Mouse (Mus musculus) erythroblast, adult 5-6 weeks (primary cell): Measurements from ENCODE around the gene Dhx29. TPM values are rescaled to one million over a fixed set of nuclear protein-coding genes. Genes with fewer than 3 reads are reported as not detected.
"Not testable (repeated sequence)": the region's sequence is repeated elsewhere in the genome, so short reads cannot be mapped to it uniquely, and the experiment has no call there.

Experiments used
- ATAC-seq: replicated peaks from 2 replicates; pipeline ENCODE4 v1.8.0; 2016; ENCODE audit warnings: moderate number of reproducible peaks, mild to moderate bottlenecking, moderate TSS enrichment, inconsistent platforms; ENCODE audit not compliant: poor library complexity, low FRiP score, severe bottlenecking
- total RNA-seq, 2 experiments: library from RNA; stranded (forward) in 1 of 2; stranded (reverse) in 1 of 2; fragments of 150-400 nt in 1 of 2; fragments of 200-764, 138-1000 nt in 1 of 2; gene quantifications; 2 replicates each; pipeline versions ENCODE4 v1.2.3 to v1.2.4; 2015 to 2017; ENCODE audit warnings: low replicate concordance in 2 of 2

Dhx29 gene
- total RNA-seq, 2 experiments from 2014 or later = 3.1 to 7.8 TPM

DNA sequence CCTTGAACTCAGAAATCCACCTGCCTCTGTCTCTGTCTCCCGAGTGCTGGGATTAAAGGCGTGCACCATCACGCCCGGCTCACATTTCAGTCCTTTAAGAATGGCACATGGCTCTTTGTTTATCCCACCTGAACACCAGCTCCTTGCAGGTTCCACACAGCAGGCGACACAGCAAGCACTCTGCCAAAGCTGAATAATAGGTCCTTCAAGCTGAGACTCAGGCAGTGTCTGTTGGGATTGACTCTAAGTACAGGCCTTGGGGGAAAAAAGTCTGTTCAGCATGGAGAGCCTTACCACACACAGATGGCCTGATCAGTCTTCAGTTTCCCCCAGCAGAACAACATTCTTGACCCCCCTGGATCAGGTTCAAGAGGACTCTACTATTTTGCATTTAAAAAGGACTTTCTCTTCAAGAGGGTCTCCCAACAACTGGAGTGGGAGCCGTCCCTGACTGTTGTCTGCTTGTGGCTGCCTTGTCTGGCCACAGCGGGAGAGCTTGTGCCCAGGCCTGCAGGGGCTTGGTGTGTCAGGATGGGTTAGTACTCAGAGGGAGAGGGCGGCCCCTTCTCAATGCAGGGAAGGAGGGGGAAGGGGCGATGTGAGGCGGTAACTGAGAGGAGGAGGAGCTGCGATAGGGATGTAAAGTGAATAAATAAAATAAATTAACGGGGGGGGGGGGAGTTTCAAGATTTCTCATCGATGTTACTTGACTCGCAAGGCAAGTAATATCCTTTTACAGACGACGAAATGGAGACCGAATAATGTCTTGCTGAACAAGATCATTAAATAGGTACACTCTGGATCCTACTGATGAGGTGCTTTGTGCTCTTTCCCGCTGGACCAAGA, 58.6 kb downstream of the Dhx29 start:
- ATAC-seq = no peak

DNA sequence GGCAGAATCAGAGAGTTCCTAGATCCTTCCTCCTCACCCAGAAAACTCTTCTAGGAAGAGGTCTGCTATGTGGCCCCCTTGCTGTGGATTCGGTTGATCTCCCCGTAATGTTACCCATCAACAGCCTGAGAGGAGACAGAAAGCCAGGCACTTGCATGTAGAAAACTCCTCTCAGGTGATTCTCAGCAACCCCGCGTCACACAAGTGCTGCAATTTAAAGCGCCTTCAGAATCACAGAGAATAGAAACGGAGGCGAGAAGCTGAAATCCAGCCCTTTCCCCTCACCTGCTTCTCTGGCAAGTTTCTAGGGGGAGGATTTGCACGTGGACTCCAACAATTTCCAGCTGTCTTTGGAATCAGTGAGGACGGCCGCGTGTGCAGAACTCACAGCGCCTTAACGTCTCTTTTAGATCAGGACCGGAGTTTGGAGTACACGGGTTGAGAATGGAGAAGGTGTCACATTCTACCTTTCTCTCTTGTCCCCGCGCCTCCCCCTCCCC, 59.2 kb downstream of the Dhx29 start:
- no peak for ATAC-seq

DNA sequence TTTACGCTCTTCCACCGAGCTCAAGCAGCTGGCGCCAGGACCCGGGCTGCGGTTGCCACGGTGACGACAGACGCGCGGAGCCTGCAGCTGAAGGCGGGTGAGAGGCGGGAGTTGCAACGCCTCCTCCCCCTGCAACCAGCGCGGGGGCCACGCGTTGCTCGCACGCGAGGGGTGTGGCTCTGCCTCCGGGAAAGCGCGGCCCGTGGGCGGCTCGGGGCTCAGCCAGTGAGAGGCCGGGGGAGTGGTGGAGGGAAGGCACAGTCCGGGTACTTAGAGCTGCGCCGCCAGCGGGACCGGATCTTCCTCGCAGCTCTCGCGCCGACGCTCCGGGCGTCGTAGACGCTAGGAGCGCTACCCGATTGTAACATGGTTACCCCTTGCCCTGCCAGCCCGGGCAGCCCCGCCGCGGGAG, 60.3 kb downstream of the Dhx29 start, which contains the start of gene Ccno:
Ccno (plus strand) TSS at position 271 of the 412 bp plus-strand sequence.
- 0 out of 2 replicates have a peak, but pooled peaks have one; percentile 26 for ATAC-seq

DNA sequence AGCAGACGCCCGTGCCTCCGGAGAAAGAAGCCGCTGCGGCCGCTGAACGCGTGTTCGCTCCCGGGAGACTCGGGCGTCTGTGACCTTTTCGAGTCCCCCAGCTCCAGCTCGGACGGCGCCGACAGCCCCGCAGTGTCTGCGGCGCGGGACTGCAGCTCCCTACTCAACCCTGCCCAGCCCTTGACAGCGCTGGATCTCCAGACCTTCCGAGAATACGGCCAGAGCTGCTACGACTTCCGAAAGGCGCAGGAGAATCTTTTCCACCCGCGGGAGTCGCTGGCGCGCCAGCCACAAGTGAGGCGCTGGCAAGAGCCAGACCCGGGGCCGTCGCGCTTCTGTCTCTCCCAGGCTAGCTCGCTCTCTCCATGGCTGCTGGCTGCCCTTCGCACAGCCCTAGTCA, 60.7 kb downstream of the Dhx29 start:
- no peak for ATAC-seq

DNA sequence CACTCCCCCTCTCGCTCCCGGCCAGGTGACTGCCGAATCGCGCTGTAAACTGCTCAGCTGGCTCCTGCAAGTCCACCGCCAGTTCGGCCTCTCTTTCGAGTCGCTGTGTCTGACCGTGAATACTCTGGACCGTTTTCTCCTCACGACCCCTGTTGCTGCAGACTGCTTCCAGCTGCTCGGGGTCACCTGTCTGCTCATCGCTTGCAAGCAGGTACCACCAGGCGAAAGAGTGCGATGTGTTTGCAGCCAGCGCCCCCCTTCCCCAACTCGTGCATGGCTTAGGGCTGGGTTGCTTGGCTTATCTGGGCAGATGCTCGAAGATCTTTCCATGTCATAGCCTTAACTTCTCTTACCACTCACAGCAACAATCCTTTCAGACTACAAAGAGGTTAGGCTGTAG, 61.6 kb downstream of the Dhx29 start:
- no peak for ATAC-seq

DNA sequence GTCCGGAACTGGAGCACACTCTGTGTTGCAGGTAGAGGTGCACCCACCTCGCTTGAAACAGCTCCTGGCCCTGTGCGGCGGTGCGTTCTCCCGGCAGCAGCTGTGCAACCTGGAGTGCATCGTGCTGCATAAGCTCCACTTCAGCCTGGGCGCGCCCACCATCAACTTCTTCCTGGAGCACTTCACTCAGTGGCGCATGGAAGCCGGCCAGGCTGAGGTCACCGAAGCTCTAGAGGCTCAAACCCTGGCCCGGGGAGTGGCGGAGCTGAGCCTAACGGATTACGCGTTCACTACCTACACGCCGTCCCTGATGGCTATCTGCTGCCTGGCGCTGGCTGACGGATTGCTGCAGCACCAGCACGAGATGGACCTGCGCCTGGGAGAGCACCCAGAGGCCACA, 62.3 kb downstream of the Dhx29 start:
- ATAC-seq = no peak

DNA sequence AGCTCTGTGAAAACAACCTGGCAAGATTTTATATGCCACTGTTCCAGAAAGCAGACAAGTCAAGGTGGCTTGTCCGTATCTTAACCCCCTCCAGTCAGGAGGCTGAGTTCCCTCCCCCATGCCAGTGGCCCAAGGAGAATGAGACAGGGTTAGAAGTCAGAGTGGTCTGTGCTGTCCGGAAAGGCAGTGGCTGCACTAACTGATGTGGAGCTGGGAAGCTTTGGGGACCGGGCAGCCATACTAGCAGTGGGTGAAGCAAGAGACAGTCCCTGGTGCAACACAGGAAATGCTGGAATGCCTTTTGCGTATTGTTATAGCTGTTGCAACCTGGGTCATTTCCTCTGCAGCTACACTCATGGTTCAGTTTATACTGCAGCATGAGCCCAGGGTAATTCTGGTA, 63.1 kb downstream of the Dhx29 start:
- no peak for ATAC-seq

DNA sequence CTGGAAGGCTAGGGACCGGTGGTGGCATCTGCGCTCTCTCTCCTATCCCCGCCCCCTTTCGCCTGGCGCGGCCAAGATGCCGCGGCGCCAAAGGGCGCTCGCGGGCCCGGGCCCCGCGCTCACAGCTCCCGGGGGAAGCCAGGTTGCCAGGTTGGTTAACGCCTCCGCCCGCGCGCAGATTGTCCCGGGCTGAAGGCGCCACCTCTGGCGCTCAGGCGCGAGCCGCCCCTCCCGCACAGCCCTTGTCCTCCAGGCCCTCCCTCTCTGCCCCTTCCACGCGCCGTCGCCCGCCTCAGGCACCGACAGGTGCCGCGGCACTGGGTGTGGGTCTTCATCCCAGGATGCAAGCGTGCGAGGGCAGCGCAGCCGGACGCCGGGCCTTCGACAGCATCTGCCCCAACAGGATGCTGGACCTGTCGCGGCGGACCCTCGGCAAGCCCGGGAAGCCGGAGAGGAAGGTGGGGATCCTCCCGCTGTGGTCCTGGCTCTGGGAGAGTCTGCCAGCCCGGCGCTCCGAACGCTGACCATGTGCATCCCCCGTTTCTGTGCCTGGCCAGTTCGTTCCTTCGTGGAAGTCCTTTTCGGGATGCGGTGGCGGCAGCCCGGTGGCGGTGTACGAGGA, 66.4 kb downstream of the Dhx29 start, which contains the start of gene Mcidas:
Mcidas (plus strand) TSS at position 315 of the 622 bp plus-strand sequence.
- no peak for ATAC-seq

DNA sequence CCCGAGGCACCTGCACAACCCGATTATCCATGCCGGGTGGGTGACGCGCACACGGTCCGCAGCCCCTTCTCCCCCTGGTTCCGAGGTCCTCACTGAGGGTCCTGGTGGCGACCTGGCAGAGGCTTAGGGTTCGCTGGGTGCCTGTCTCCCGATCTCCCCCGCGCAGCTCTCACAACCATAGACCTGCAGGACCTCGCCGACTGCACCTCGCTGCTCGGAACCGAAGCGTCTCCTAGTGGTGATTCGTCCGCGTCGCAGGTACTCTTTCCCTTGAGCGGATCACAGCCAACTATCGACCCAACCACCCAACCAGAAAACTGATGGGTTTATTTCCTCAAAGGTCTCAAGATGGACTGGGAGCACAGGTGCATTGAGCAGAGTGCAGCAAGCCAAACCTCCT, 66.9 kb downstream of the Dhx29 start:
- ATAC-seq = peak; percentile 75

DNA sequence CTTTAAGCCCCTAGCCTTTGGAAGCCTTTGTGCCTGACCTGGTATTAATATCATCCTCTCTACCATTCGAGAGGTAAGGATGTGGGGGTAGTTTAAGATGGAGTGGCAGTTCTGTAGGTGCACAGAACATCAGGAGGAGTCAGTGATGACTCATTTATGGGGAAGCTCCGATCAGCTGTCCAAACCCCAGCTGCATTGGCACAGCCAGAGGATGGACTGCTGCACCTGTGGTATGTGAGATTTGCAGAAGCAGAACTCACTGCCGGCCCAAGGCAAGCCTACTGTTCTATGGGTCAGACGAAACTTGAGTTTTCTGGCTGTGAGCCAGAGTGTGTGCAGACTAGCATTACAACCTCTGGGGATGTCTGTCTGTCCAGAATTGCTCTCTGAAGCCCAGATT, 69.2 kb downstream of the Dhx29 start:
- ATAC-seq = no peak

DNA sequence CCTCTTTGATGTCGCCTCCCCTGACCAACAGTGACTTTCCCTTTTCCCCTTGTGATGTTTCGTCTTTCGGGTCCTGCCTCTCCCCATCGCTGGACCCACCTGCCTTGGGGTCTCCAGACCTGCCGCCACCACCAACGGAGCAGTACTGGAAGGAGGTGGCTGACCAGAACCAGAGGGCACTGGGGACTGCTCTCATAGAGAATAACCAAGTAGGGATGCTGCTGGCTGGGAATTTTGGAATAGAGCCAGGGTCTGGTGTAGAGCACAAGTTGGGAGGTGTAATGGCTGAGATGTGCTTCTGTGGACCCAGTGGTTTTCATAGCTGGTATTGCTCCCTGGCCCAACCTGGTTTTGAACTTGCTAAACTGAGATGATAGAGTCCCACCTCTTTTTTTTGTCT, 70.1 kb downstream of the Dhx29 start:
- no peak for ATAC-seq

DNA sequence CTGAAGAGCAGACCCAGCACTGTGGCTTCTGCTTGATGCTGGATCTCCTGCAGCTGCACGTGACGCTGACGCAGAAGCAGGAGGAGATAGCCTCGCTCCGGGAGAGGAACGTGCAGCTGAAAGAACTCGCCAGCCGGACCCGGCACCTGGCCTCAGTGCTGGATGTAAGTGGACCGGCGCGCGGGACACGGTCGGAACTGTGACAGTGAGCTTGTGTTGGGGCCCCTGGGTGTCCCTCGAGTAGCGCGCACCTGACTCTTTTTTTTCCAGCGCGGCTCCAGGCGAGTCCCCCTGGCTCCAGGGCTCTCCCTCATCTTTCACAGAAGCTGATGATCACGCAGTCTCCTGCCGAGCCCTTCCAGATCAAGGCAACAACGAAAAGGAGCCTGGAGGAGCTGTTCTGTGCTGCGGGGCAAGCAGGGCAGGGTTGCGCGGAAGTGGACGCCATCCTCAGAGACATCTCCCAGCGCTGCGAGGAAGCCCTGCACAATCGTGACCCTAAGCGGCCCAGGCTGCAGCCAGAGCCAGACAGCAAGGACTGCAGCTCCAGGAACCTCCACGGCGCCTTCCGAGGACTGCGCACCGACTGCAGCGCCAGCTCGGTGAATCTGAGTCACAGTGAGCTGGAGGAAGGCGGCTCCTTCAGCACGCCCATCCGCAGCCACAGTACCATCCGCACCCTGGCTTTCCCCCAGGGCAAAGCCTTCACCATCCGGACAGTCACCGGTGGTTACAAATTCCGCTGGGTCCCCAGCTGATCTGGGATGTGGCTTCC, 71.4 kb downstream of the Dhx29 start:
- ATAC-seq = no peak

DNA sequence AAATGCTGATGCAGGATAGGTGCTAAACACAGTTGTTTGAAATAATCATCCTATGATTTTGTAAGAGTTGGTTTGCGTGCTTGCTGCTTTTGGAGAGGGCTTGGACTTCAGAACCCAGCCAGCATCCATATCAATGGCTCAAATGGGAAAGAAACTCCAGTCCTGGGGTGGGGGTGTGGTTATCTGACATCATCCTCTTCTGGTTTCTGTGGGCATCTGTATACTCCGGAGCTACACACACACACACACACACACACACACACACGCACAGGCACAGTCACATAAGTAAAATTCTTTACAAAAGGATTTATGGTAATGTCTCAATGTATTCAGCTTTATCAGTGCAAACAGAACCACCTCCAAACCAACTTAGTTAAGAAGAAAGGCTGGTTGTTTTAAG, 72.8 kb downstream of the Dhx29 start:
- no peak for ATAC-seq

DNA sequence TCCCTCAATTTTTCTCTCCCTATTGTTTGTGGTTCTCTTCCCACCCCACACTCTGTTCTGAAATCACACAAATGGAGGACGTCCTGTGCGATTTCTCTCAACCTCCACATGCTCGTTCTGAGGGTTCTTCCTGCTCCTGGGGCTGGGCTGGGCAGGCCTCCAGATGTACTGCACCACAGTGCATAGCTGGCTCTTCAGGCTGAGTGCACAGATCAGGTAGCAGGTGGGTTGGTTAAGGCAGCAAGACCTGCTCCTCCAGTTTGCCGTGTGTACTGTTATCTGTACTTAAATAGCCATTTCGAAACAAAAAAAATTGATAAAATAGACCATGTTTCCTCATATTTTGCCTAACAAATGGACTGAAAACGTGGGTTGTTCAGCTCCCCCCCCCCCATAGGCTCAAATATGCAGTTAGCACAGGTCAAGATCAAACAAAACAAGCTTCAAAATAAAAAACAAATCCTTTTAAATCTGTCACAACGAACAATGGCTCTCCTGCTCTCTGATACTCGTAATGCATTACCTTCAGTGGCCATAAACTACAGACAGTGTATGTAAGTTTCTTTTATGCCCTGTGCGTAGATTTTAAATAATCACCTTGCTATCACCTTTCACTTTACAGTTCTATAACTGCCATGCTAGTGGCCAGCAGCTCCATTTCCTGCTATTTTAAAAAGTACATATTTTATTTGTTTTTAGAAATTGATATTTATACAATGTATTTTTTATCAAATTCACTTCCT, 73.5 kb downstream of the Dhx29 start:
- no peak for ATAC-seq

DNA sequence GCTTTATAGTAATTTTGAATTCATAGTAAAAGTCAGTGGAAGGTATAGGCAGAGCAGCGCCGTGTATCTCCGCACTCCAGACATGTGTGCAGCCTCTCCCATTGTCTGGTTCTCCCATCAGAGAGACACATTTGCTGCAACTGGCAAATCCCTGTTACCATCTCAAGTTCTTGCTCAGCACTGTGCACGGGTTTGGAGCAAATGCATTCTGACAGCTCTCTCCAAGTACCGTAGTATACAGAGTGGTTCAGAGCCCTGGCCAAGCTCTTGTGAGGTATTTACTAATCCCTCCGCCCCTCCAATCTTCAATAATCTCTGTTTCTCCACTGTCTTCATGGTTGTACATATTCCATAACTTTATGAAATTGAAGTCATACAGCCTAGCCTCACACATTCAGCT, 85.4 kb downstream of the Dhx29 start:
- ATAC-seq = no peak

DNA sequence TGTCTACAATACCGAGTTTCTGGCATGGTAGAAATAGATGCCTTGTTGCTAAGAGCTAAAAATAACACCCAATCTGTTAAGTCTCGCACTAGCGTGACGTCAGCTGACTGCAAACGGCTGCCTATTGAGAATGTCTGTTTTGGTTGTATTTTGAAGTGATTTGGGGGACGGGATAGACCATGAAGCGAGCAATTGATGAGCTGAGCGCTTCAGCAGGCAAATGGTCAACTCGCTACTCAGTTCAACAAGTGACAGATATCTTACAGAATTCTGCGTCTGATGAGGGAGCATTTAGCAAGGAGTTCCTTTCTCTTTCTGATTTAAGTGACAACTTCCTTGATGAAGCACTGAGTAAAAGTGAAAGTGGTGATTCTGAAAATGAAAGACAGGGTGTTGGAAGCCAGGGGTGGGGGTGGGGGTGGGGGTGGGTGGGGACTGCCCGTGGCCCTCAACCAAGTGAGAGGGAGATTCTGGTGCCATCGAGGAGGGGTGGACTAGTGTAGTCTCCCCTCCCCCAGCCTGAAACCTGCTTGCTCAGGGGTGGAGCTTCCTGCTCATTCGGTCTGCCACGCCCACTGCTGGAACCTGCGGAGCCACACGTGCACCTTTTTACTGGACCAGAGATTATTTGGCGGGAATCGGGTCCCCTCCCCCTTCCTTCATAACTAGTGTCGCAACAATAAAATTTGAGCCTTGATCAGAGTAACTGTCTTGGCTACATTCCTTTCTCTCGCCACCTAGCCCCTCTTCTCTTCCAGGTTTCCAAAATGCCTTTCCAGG, 86.1 kb downstream of the Dhx29 start:
- not testable (repeated sequence) for ATAC-seq
